ENCODE assay signal across 9 mouse cellular contexts in the genomic region with DNA sequence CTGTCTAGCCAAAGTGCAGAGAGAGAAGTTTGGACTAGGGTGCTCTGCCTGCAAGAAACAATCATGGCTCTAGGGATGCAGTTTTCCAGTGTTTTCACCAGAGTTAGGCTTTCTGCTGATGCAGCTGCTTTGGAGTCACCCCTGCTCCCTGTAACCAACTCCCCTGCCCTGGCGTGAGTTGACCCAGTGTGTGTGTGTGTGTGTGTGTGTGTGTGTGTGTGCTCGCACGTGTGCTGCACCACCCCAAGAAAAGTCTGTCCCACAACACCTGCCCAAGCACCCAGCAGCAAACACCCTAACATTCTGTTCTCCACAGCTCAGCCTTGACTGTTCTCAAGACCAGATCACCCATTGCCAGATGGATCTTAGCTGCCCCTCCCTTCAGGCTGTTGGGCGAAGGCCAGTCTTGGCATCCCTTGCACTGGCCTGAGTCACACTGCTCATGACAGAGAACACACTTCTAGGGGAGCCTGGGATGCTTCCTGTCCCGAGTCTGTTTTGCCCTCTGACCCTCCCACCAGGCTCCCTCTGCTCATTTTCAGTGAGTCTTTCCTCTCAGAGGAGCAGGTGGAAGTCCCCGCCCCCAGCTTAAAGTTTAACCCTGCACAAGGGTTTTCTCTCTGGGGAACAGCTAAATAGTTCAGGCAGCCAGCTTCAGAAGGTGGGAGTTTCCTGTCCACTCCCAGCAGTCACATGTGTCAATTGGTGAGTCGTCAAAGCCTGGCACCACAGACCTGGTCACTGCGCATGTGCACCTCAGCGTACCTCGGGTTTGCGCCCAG. TPM values are rescaled to one million over a fixed set of nuclear protein-coding genes. Genes with fewer than 3 reads are reported as not detected.
DNase-seq lines count a peak whose midpoint lies in the region; ATAC-seq and TF ChIP-seq lines count a peak whose summit lies in the region.
"Had no signal": no experiment of that assay in that cellular context is flagged by ENCODE, and none has a peak within 500 bp of the region (broad histone marks: within the 10 kb centered on the region; RNA-seq: fewer than 3 reads in every experiment).

No protein-coding gene starts in this region.

- no peak overlapping the region for H3K4me2 ChIP-seq in midbrain, embryonic 13.5 days (replicated peaks)
- H3K4me2 ChIP-seq in midbrain, embryonic 16.5 days (ENCODE audit: low read length) = no peak overlapping the region
- no peak overlapping the region for H3K4me2 ChIP-seq in liver, embryonic 11.5 days
- no peak overlapping the region for H3K4me2 ChIP-seq in forebrain, embryonic 11.5 days (ENCODE audit: low read depth, low read length, severe bottlenecking)
- H3K4me2 ChIP-seq: hindbrain, embryonic 15.5 days had no signal

- H3K4me1 ChIP-seq in midbrain, embryonic 13.5 days (replicated peaks) = no peaks in the 10 kb centered on the region
- H3K4me1 ChIP-seq in midbrain, embryonic 16.5 days (ENCODE audit: control insufficient read depth, insufficient read depth, low read length) = no peaks in the 10 kb centered on the region
- no peaks in the 10 kb centered on the region for H3K4me1 ChIP-seq in liver, embryonic 11.5 days (replicated peaks; ENCODE audit: control insufficient read depth, insufficient read depth, low read length)
- peaks cover 14% of the 10 kb centered on the region for H3K4me1 ChIP-seq in small intestine, adult 2 months (ENCODE audit: control insufficient read depth, insufficient read depth, insufficient read length, low read length)
- H3K4me1 ChIP-seq in forebrain, embryonic 11.5 days (replicated peaks; ENCODE audit: control insufficient read depth, insufficient read depth, low read length) = no peaks in the 10 kb centered on the region
- H3K4me1 ChIP-seq: hindbrain, embryonic 15.5 days had no signal

- 0 out of 2 replicates have a peak, but pooled peaks have one; percentile 53 for ATAC-seq in midbrain, embryonic 13.5 days
- ATAC-seq in midbrain, embryonic 16.5 days = no peak
- peak; percentile 62 for ATAC-seq in liver, embryonic 11.5 days (replicated peaks; ENCODE audit: low FRiP score)
- no peak for ATAC-seq in forebrain, embryonic 11.5 days (replicated peaks; ENCODE audit: low FRiP score)

- no peaks in the 10 kb centered on the region for H3K27me3 ChIP-seq in midbrain, embryonic 13.5 days
- no peaks in the 10 kb centered on the region for H3K27me3 ChIP-seq in midbrain, embryonic 16.5 days (ENCODE audit: control insufficient read depth, insufficient read depth, low read depth, low read length)
- no peaks in the 10 kb centered on the region for H3K27me3 ChIP-seq in liver, embryonic 11.5 days (replicated peaks; ENCODE audit: control insufficient read depth, insufficient read depth, low read length)
- no peaks in the 10 kb centered on the region for H3K27me3 ChIP-seq in small intestine, adult 2 months (ENCODE audit: control insufficient read depth, insufficient read depth, low read length)
- no peaks in the 10 kb centered on the region for H3K27me3 ChIP-seq in forebrain, embryonic 11.5 days (ENCODE audit: control insufficient read depth, insufficient read depth, low read length)
- H3K27me3 ChIP-seq: hindbrain, embryonic 15.5 days had no signal

- DNase-seq in embryo, embryonic 11 days = peak; percentile 22
- DNase-seq in heart, postnatal 25 days (ENCODE audit: low spot score) = peak; percentile 80
- DNase-seq in liver, embryonic 11.5 days (ENCODE audit: low spot score) = no peak
- DNase-seq in spleen, adult 12 weeks (ENCODE audit: low spot score) = no peak
- DNase-seq in forebrain, embryonic 11.5 days (ENCODE audit: low spot score) = no peak

- no peak overlapping the region for H3K9ac ChIP-seq in midbrain, embryonic 13.5 days (replicated peaks)
- H3K9ac ChIP-seq in midbrain, embryonic 16.5 days (ENCODE audit: low read depth, low read length) = no peak overlapping the region
- H3K9ac ChIP-seq in liver, embryonic 11.5 days (ENCODE audit: low read depth, low read length) = no peak overlapping the region
- no peak overlapping the region for H3K9ac ChIP-seq in forebrain, embryonic 11.5 days (ENCODE audit: low read length)
- H3K9ac ChIP-seq: hindbrain, embryonic 15.5 days had no signal

- peaks cover 3% of the 10 kb centered on the region; the same call in 1 of the 2 replicates for H3K9me3 ChIP-seq in midbrain, embryonic 13.5 days
- peaks cover 7% of the 10 kb centered on the region for H3K9me3 ChIP-seq in midbrain, embryonic 16.5 days (replicated peaks; ENCODE audit: control insufficient read depth, low read length, poor library complexity, severe bottlenecking)
- H3K9me3 ChIP-seq in liver, embryonic 11.5 days (ENCODE audit: control insufficient read depth, low read length) = no peaks in the 10 kb centered on the region
- no peaks in the 10 kb centered on the region for H3K9me3 ChIP-seq in forebrain, embryonic 11.5 days (ENCODE audit: control insufficient read depth, low read length)

- no peak for TF ChIP-seq POLR2A in small intestine, adult 2 months (IDR thresholded peaks at IDR 0.05; ENCODE audit: low read depth, low read length)

- 75% methylated on average over 11 of the region's 11 CpGs for WGBS in midbrain, embryonic 13.5 days
- WGBS in midbrain, embryonic 16.5 days = 72% methylated on average over 11 of the region's 11 CpGs
- WGBS in liver, embryonic 11.5 days = 70% methylated on average over 11 of the region's 11 CpGs
- 16% methylated on average over 11 of the region's 11 CpGs for WGBS in small intestine, adult 2 months
- WGBS in forebrain, embryonic 11.5 days = 79% methylated on average over 11 of the region's 11 CpGs

- H3K27ac ChIP-seq in midbrain, embryonic 13.5 days = no peak overlapping the region
- H3K27ac ChIP-seq in midbrain, embryonic 16.5 days (ENCODE audit: low read length) = no peak overlapping the region
- H3K27ac ChIP-seq in liver, embryonic 11.5 days (ENCODE audit: low read depth, low read length) = no peak overlapping the region
- peak overlapping the region; percentile 90 for H3K27ac ChIP-seq in small intestine, adult 2 months (ENCODE audit: insufficient read depth, low read depth, low read length)
- no peak overlapping the region for H3K27ac ChIP-seq in forebrain, embryonic 11.5 days (ENCODE audit: low read depth, low read length)
- H3K27ac ChIP-seq: hindbrain, embryonic 15.5 days had no signal

- no peaks in the 10 kb centered on the region for H3K36me3 ChIP-seq in midbrain, embryonic 13.5 days
- H3K36me3 ChIP-seq in midbrain, embryonic 16.5 days (ENCODE audit: control insufficient read depth, insufficient read depth, low read length) = no peaks in the 10 kb centered on the region
- H3K36me3 ChIP-seq in liver, embryonic 11.5 days (ENCODE audit: control insufficient read depth, insufficient read depth, low read length) = no peaks in the 10 kb centered on the region
- no peaks in the 10 kb centered on the region for H3K36me3 ChIP-seq in small intestine, adult 2 months (ENCODE audit: control insufficient read depth, insufficient read depth, low read length)
- H3K36me3 ChIP-seq in forebrain, embryonic 11.5 days (ENCODE audit: control insufficient read depth, insufficient read depth, low read length) = no peaks in the 10 kb centered on the region
- H3K36me3 ChIP-seq: hindbrain, embryonic 15.5 days had no signal

- TF ChIP-seq CTCF in small intestine, adult 2 months (IDR thresholded peaks at IDR 0.05; ENCODE audit: extremely low read depth, insufficient read length, insufficient replicate concordance, low read depth, low read length) = no peak

- intact Hi-C loops in heart, postnatal 25 days (cut with DNase I) = no loop called here

- H3K4me3 ChIP-seq in midbrain, embryonic 13.5 days (replicated peaks) = no peak overlapping the region
- H3K4me3 ChIP-seq in midbrain, embryonic 16.5 days (ENCODE audit: low read depth, low read length) = no peak overlapping the region
- no peak overlapping the region for H3K4me3 ChIP-seq in liver, embryonic 11.5 days (ENCODE audit: low read depth, low read length)
- no peak overlapping the region for H3K4me3 ChIP-seq in small intestine, adult 2 months (ENCODE audit: low read depth, low read length)
- H3K4me3 ChIP-seq in forebrain, embryonic 11.5 days (ENCODE audit: low read depth, low read length) = no peak overlapping the region
- H3K4me3 ChIP-seq: hindbrain, embryonic 15.5 days had no signal

RNA-seq across cellular contexts. Expression of gene Dock9, which starts 26.9 kb away (rescaled TPM):
- 5.1 and 5.5 TPM in 2 replicates for polyA plus RNA-seq in midbrain, embryonic 13.5 days (2015; fragmentation: Nextera tagmentation; extraction: Ambion mirVana)
- polyA plus RNA-seq in midbrain, embryonic 16.5 days (2015; fragmentation: Nextera tagmentation; extraction: Ambion mirVana) = 15.5 and 17.9 TPM in 2 replicates
- total RNA-seq in heart, postnatal 25 days (2021) = 10 to 100 TPM; 28.7 to 34.2 TPM
- 5.0 and 5.2 TPM in 2 replicates for polyA plus RNA-seq in liver, embryonic 11.5 days (2014; fragmentation: Nextera tagmentation; extraction: Ambion mirVana)
- 3.8 and 5.7 TPM in 2 replicates for polyA plus RNA-seq in small intestine, adult 2 months (2012; rRNA removed)
- 4.2 and 4.7 TPM in 2 replicates for polyA plus RNA-seq in forebrain, embryonic 11.5 days (2014; fragmentation: Nextera tagmentation; extraction: Ambion mirVana)

RNA-seq across cellular contexts. Expression of gene Ubac2, which starts 53.9 kb away (rescaled TPM):
- 51.2 and 53.7 TPM in 2 replicates for polyA plus RNA-seq in midbrain, embryonic 13.5 days (2015; fragmentation: Nextera tagmentation; extraction: Ambion mirVana)
- polyA plus RNA-seq in midbrain, embryonic 16.5 days (2015; fragmentation: Nextera tagmentation; extraction: Ambion mirVana) = 48.5 and 50.3 TPM in 2 replicates
- total RNA-seq in heart, postnatal 25 days (2021) = 10 to 100 TPM; 25.9 to 27.4 TPM
- 43.8 and 44.6 TPM in 2 replicates for polyA plus RNA-seq in liver, embryonic 11.5 days (2014; fragmentation: Nextera tagmentation; extraction: Ambion mirVana)
- polyA plus RNA-seq in small intestine, adult 2 months (2012; rRNA removed) = 23.5 and 48.4 TPM in 2 replicates
- polyA plus RNA-seq in forebrain, embryonic 11.5 days (2014; fragmentation: Nextera tagmentation; extraction: Ambion mirVana) = 72.9 and 76.9 TPM in 2 replicates

Comparison
In these comparisons a context has a peak if more than half of its experiments do, and no peak if none do; other contexts are left out.
1. ATAC-seq: peak in midbrain, embryonic 13.5 days (single experiment) and liver, embryonic 11.5 days (single experiment); none in midbrain, embryonic 16.5 days (single experiment) and forebrain, embryonic 11.5 days (single experiment).
2. DNase-seq: peak in embryo, embryonic 11 days (single experiment) and heart, postnatal 25 days (single experiment); none in liver, embryonic 11.5 days (single experiment), spleen, adult 12 weeks (single experiment) and forebrain, embryonic 11.5 days (single experiment).